Mouse (Mus musculus): ENCODE data around the gene Arl11. TPM values are rescaled to one million over a fixed set of nuclear protein-coding genes. Genes with fewer than 3 reads are reported as not detected.

Gene Arl11
- polyA plus RNA-seq (2015; fragmentation: Nextera tagmentation; extraction: Ambion mirVana) = 0.79 and 1.2 TPM in 2 replicates

GRCm38 (mm10) chr14:61309593-61309992 lies at the start of gene Arl11:
Arl11 (plus strand) TSS chr14:61309753.

DNA sequence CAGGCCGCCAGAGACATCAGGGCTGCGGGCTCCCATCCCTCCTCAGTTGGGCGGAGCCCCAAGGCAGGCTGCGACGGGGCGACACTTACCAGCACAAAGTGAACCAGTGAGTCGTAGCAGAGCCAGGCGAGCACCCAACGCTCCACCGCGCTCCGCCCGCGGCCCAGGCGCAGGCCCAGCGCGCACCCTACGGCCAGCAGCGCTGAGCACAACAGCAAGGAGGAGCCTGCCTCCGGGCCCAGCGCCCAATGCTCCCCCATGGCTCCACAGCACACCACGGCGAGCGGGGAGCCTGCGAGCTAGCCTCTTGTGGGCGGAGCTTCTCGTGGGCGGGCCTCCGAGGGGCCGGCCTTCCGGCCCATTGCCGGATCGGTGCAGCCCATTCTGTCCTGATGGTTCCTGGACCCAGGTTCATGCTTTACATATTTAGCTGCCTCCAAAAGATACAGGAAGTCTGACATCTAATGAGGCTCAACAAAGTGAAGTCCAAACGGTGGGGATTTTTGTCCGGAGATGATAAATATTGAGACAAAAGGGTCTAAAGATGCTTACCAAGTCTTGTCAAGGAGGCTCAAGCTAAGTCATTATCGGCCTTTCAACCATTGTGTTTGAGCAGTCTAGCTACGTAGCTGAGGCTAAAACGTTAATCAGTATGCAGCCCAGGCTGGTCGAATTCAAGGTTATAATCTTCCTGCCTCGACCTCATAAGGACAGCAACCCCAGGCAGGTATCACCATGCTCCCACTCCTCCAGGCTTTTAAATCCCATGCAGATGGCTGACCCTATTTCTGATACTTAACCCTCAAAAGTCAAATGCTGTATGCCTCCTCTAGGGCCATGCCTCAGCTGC lies 50.8 kb downstream of the Arl11 start, which contains the start of gene Ebpl:
Gene Ebpl (minus strand): TSS at position 309 of the 850 bp plus-strand sequence.

Other genes with a start within 250 kb of the Arl11 start
- gene Sacs, start 171.3 kb upstream of the Arl11 start, polyA plus RNA-seq (2015; fragmentation: Nextera tagmentation; extraction: Ambion mirVana) = 2.3 and 2.7 TPM in 2 replicates
- 112 and 127 TPM in 2 replicates for gene Sgcg, start 51.3 kb upstream of the Arl11 start, polyA plus RNA-seq (2015; fragmentation: Nextera tagmentation; extraction: Ambion mirVana)
- gene Ebpl, start 50.7 kb downstream of the Arl11 start, polyA plus RNA-seq (2015; fragmentation: Nextera tagmentation; extraction: Ambion mirVana) = 5.6 and 6.8 TPM in 2 replicates
- gene Kpna3, start 130.1 kb downstream of the Arl11 start, polyA plus RNA-seq (2015; fragmentation: Nextera tagmentation; extraction: Ambion mirVana) = 45.4 and 51.7 TPM in 2 replicates
- 21.3 and 24.8 TPM in 2 replicates for gene Spryd7, start 247.1 kb downstream of the Arl11 start, polyA plus RNA-seq (2015; fragmentation: Nextera tagmentation; extraction: Ambion mirVana)